Mouse (Mus musculus): Measurements from ENCODE around the gene Tpp1.

Tpp1 gene

GRCm38 (mm10) chr7:105751491-105752433 is at the start of gene Tpp1:
Tpp1 (minus strand) TSS chr7:105752235.
- peak; percentile 75 to 88 for DNase-seq (ENCODE audit: low spot score in 2 of 2)

GRCm38 (mm10) chr7:105796972-105797371 is 44.9 kb upstream of the Tpp1 start:
- DNase-seq (ENCODE audit: low spot score in 2 of 2): no peak

- no peak for DNase-seq (ENCODE audit: low spot score in 2 of 2)
Measured at GRCm38 (mm10) chr7:105795759-105796366, 43.8 kb upstream of the Tpp1 start.

- no peak for DNase-seq (ENCODE audit: low spot score in 2 of 2)
Measured at GRCm38 (mm10) chr7:105793701-105794100, 41.7 kb upstream of the Tpp1 start.

GRCm38 (mm10) chr7:105791147-105791546 is 39.1 kb upstream of the Tpp1 start:
- DNase-seq (ENCODE audit: low spot score in 2 of 2): no peak

GRCm38 (mm10) chr7:105787285-105788140 is 35.5 kb upstream of the Tpp1 start, which contains the start of gene Dchs1:
Dchs1 (minus strand) TSS chr7:105787654.
- no peak for DNase-seq (ENCODE audit: low spot score in 2 of 2)

GRCm38 (mm10) chr7:105786506-105787284 is 34.7 kb upstream of the Tpp1 start:
- no peak for DNase-seq (ENCODE audit: low spot score in 2 of 2)

GRCm38 (mm10) chr7:105784556-105784955 is 32.5 kb upstream of the Tpp1 start:
- no peak for DNase-seq (ENCODE audit: low spot score in 2 of 2)

- no peak for DNase-seq (ENCODE audit: low spot score in 2 of 2)
Measured at GRCm38 (mm10) chr7:105783861-105784260, 31.8 kb upstream of the Tpp1 start.

GRCm38 (mm10) chr7:105778553-105779265 is 26.7 kb upstream of the Tpp1 start:
- DNase-seq (ENCODE audit: low spot score in 2 of 2): no peak

- DNase-seq (ENCODE audit: low spot score in 2 of 2): no peak
Measured at GRCm38 (mm10) chr7:105777797-105778552, 25.9 kb upstream of the Tpp1 start.

GRCm38 (mm10) chr7:105777316-105777715 is 25.3 kb upstream of the Tpp1 start:
- no peak for DNase-seq (ENCODE audit: low spot score in 2 of 2)

- no peak for DNase-seq (ENCODE audit: low spot score in 2 of 2)
Measured at GRCm38 (mm10) chr7:105776026-105776425, 24.0 kb upstream of the Tpp1 start.

GRCm38 (mm10) chr7:105774661-105775060 is 22.6 kb upstream of the Tpp1 start:
- DNase-seq (ENCODE audit: low spot score in 2 of 2): no peak

GRCm38 (mm10) chr7:105773041-105773440 is 21.0 kb upstream of the Tpp1 start:
- DNase-seq (ENCODE audit: low spot score in 2 of 2): no peak

- no peak for DNase-seq (ENCODE audit: low spot score in 2 of 2)
Measured at GRCm38 (mm10) chr7:105772331-105772730, 20.3 kb upstream of the Tpp1 start.

GRCm38 (mm10) chr7:105769959-105770358 is 17.9 kb upstream of the Tpp1 start:
- no peak for DNase-seq (ENCODE audit: low spot score in 2 of 2)

- DNase-seq (ENCODE audit: low spot score in 2 of 2): no peak
Measured at GRCm38 (mm10) chr7:105767729-105768165, 15.7 kb upstream of the Tpp1 start.

- DNase-seq (ENCODE audit: low spot score in 2 of 2): no peak
Measured at GRCm38 (mm10) chr7:105764331-105764730, 12.3 kb upstream of the Tpp1 start.

All from urinary bladder, adult 18-20 months (tissue).